Mouse (Mus musculus) brain, embryonic 14.5 days (tissue): Measurements from ENCODE around the gene Grk5.

Experiments
- CTCF ChIP-seq: fragments of 200-500 bp; IDR thresholded peaks from 2 replicates; pipeline ENCODE4 v1.5.1; 2012; ENCODE audit warnings: inconsistent platforms, mild to moderate bottlenecking, moderate library complexity, borderline replicate concordance; ENCODE audit not compliant: insufficient read depth, insufficient read length; ENCODE audit errors: extremely low read depth
- POLR2A ChIP-seq: fragments of 200-500 bp; IDR thresholded peaks from 2 replicates; pipeline ENCODE4 v1.6.1; 2012; ENCODE audit warnings: mild to moderate bottlenecking, inconsistent platforms, borderline replicate concordance; ENCODE audit not compliant: poor library complexity, insufficient read depth, insufficient read length, severe bottlenecking; ENCODE audit errors: extremely low read depth

GRCm38 (mm10) chr19:60845731-60846130 is 43.8 kb upstream of the Grk5 start:
- TF ChIP-seq CTCF: no peak
- no peak for TF ChIP-seq POLR2A
